Mouse (Mus musculus): ENCODE results near the gene Rab4a.

DNA sequence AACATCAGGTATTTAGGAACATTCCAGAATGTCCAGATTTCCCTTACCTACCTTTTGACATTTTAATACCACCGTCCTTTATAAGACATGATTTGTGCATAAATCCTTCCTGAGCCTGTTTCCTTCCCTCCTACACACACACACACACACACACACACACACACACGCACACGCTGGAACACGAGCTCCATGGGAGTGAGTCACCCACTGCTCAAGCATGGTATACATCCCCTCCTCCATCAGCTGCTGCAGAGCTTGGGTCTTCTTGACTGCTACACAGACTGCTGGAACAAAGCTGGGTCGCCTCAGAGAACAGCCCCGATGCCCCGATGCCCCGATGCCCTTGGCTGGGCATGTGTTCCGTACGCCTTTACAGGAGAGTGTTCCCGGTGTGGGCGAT, 40.7 kb downstream of the Rab4a start:
- TF ChIP-seq CTCF (IDR thresholded peaks at IDR 0.05; ENCODE audit: borderline replicate concordance, extremely low read depth, insufficient read depth, insufficient read length) (no peak), POLR2A (IDR thresholded peaks at IDR 0.05; ENCODE audit: borderline replicate concordance, extremely low read depth, insufficient read depth, insufficient read length, poor library complexity, severe bottlenecking) (no peak)

Data from brain, embryonic 14.5 days (tissue).